Mouse (Mus musculus): ENCODE measurements around the gene Prune1. TPM values are rescaled to one million over a fixed set of nuclear protein-coding genes. Genes with fewer than 3 reads are reported as not detected.
"Not testable (repeated sequence)": the region's sequence is repeated elsewhere in the genome, so short reads cannot be mapped to it uniquely, and the experiment has no call there.

Gene Prune1
- total RNA-seq, 2 experiments from 2014 or later, result 36.5 to 38.3 TPM

GRCm38 (mm10) chr3:95235386-95236301 lies 46.2 kb downstream of the Prune1 start:
- DNase-seq, result no peak

DNA sequence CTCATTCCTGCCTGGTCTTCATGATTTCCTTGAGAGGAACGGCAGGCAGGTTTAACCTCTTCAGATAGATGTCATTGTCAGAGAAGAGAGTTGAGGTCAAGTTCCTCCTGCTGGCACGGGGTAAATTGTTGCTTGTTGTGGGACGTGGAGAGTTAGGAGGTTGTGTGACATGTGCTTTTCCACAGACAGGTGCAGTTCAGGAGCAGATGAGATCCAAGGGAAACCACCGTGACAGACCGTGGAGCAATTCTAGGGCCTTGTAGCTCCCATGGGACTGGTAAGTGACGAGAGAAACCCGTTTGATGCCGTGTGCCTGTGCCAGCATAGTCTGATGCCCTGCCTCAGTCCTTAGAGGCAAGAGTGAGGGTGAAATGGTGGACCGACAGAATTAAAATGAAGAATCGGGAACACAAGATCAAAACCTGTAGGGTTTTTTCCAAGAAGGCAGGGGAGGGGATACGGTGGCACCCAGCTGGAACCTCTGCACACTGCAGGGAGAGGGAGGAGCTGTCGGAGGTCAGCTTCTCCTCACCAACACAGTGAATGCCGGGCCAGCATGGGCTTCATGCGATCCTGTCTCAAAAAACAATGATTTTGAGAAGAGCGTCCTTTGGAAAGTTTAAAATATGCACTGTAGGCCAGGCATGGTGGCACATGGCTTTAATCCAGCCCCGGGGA lies 48.4 kb downstream of the Prune1 start:
- DNase-seq, result no peak

GRCm38 (mm10) chr3:95232771-95233170 lies 49.1 kb downstream of the Prune1 start:
- DNase-seq, result no peak

DNA sequence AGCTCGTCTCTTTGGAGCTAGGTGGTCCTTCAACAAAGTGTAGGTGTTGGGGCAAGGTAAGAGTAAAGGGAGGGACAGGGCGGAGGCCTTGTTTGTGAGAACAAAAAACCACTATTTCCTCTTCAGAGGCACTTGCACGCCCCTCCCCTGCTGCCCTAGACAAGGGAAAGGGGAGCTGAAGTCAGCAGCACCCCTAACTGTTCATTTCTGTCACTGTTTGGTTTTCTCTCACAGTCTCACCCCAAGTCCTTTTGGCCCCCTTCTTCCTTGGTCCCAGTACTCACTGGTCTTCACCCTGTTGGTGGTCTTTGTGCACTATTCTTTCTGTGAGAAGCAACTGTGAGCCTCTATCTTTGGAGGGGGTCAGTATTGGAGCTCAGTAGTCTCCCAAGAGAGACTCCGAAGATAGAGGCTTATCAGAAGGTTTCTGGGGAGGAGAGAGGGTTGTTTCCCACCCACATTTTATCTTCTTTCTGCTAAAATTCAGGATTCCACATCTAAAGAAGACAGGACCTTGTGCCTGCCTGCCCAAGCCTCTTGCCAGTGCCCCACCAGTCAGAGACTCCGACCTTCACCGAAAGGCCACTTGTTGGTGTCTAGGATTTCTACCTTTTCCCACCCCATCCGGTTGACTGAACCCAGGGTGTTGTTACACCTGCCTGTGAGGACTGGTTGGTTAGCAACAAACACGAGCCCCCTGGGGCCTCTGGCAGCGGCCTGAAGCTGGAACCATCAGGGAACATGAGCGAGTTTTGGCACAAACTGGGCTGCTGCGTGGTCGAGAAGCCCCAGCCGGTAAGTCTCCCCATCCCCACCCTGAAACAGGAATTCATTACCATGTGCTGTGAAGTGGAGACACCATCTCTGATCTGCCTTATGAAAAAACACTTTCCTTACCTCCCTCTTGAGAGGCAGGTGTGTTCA lies 50.3 kb downstream of the Prune1 start, which contains the start of gene Mllt11:
TSS of gene Mllt11 (minus strand) at position 874 of the 924 bp plus-strand sequence.
- no peak for DNase-seq

- DNase-seq, result no peak
Observed at GRCm38 (mm10) chr3:95230495-95231297, 51.2 kb downstream of the Prune1 start.

DNA sequence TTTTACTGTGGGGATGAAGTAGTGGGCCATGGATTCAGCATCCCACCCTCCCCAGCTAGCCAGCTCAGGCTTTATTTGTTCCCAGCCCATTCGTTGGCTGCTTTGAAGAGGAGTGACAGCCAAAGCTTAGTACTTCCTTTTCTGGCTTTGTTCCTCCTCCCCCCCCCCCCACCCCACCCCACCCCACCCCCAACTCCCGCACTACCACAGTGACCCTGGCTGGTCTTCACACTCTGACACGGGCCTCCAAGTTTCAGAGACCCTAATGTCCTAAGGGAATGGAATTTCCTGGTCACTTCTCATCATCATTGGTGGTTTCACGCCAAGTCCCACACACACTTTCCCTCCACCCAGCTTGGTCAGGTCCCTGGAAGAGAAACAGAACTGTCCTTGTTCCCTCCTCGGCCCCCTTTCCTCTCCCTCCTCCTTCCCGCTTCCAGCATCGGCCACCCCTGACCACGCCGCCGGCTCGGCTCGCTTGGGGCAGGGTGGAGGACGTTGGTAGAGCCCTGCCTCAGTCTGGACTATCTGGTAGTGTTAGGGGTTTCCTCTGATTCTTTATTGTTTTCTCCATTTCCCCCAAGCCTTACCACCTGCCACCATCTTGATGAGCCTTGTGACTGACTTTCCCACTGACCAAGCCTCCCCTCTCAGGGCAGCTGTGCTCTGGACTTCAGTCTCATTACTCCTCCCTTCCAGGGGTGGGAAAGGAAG lies 51.9 kb downstream of the Prune1 start:
- peak; percentile 52 for DNase-seq

- peak; percentile 29 for DNase-seq
Observed at GRCm38 (mm10) chr3:95228894-95229780, 52.7 kb downstream of the Prune1 start.

- DNase-seq, result peak; percentile 89
Observed at GRCm38 (mm10) chr3:95228148-95228893, 53.6 kb downstream of the Prune1 start, which contains the start of gene Cdc42se1. Gene Cdc42se1 (plus strand): TSS chr3:95228732.

- DNase-seq, result no peak
Observed at GRCm38 (mm10) chr3:95227214-95227613, 54.7 kb downstream of the Prune1 start.

- DNase-seq, result no peak
Observed at GRCm38 (mm10) chr3:95224295-95224694, 57.6 kb downstream of the Prune1 start.

- no peak for DNase-seq
Observed at GRCm38 (mm10) chr3:95223041-95223440, 58.8 kb downstream of the Prune1 start.

DNA sequence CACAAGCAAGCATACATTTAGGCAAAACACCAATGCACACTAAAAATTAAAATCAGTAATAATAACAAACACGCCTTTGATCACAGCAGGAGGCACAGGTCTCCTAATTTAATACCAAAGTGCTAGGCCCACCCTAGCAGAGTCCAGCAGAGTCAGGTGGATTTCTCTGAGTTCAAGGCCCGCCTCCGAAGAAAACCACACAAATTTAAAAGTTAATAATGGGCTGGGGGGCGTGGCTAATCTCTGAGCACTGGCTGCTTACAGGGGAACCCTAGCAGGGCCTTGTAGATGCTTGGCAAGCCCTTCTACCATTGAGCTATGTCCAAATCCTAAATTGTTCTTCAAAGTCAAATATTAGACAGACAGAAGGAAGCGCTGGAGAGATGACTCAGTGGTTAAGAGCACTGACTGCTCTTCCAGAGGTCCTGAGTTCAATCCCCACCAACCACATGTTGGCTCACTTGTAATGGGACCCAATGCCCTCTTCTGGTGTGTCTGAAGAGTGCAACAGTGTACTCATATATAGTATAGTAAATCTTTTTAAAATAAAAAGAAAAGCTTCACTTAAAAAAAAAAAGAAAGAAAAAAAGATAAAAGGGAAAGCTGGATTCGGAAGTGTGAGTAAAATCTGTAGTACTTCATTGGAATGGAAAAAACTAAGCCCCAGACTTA lies 63.3 kb downstream of the Prune1 start:
- DNase-seq, result no peak

DNA sequence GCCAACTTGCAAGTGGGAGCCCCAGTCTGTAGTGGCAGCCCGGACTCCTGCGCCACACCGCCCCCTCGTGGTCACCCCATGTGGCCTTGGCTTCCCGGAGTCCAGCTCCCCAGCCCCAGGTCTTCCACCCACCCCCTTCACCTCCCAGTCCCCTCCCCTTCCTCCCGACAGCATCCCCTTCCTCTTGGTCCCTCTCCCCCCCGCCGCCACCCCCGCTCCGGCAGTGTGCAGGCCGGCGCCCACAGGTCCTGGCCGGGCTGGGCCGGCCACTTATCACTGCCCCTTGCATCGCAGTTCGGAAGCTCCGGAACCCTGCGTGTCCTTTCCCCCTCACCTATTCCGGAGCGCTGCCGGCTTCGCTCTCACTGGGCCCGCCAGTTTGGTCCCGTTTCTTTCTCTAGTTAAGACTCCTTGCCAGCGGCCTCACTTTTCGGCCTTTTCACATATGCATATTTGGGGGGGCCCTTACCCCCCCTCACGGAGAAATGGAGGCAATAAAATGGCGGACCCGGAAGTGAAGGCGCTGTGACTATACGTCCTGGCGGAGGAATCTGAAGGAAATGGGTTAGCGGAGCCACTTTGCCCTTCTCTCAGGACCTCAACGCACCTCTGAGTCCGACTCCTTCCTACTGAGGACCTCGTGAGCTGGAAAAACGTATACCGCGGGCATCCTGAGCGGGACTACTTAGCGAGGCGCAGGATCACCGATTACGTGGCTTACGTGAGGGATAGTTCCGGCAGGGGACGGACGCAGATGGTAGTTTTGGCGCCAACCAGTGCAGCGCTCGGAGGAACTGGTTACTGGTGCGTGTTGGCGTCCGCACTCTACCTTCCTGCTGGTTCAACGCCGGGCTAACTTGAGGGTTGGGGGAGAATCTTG lies 64.4 kb downstream of the Prune1 start, which contains the start of gene Gabpb2:
TSS of gene Gabpb2 (minus strand) at position 662 of the 880 bp plus-strand sequence.
- peak; percentile 95 for DNase-seq

GRCm38 (mm10) chr3:95216655-95217254 lies 65.1 kb downstream of the Prune1 start:
- no peak for DNase-seq

- no peak for DNase-seq
Observed at GRCm38 (mm10) chr3:95213609-95213975, 68.3 kb downstream of the Prune1 start.

DNA sequence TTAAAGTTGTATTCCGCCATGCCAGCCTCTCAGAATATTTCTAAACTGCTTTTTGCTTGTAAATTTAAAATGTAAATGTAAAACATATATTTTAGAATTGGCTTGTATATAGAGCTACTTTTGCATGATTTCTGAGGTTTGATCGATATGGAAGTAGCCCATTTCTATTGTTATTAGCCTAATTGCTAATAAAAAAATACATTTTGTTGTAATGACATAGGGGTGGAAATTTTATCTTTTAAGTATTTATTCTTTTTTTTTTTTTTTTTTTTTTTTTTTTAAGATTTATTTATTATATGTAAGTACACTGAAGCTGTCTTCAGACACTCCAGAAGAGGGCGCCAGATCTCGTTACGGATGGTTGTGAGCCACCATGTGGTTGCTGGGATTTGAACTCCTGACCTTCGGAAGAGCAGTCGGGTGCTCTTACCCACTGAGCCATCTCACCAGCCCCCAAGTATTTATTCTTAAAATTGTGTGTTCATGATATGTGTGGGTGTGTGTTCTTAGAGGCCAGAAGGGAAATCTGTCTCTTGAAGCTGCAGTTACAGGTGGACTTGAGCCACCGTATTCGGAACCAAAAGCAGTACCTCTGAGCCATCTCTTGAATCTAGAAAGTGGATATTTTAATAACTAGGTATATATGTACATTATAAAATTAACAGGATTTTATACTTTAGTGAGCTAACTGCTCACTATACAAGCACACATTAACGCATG lies 68.8 kb downstream of the Prune1 start:
- DNase-seq, result not testable (repeated sequence)

All from gastrocnemius, postnatal 25 days (tissue).